Mouse (Mus musculus) frontal cortex, postnatal 36 days (tissue): Measurements from ENCODE around the gene Gm16181.

Experiments used
- DNase-seq, 2 experiments: peaks; one replicate each; pipeline ENCODE4 v3.0.0; 2022; ENCODE audit warnings: low spot score in 2 of 2

Gm16181 gene

DNA sequence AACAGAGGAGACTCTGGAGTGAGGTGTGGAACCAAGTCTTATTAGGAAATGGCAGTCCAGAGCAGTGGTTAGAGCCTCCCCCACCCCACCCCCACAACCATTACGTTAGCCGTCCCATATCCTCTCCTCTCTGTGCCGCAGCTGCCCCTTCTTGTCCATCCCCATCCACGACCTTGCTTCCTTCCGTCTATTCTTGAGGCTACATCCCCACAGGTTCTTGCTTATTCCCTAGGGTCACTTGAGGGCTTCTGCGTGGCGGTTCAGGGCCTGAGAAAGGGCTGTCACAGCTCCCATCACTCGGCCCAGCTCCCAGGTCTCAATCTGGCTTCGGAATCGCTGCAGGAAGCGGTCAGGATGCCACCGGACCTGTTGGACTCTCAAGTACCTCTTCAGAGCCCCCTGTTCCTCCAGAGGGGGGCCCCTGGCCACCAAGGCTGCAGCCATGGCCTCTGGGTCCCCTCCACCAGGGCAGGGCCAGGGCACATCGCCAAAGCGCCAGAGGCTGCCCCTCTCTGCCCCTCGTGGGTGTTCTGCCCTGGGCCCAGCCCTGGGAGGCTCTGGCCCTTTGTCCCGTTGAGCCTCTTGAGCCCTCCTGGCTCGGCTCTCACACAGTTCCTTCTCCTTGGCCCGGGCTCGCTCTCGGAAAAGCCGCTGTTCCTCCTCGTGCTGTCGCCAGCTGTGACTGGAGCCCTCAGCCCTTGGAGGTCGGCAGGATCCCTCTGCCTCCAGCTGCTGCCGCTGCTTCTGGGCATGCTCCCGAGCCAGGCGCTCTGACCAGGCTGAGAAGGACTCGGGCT lies at the start of gene Gm16181:
Gene Gm16181 (plus strand): TSS at position 679 of the 797 bp plus-strand sequence.
- DNase-seq: no peak

DNA sequence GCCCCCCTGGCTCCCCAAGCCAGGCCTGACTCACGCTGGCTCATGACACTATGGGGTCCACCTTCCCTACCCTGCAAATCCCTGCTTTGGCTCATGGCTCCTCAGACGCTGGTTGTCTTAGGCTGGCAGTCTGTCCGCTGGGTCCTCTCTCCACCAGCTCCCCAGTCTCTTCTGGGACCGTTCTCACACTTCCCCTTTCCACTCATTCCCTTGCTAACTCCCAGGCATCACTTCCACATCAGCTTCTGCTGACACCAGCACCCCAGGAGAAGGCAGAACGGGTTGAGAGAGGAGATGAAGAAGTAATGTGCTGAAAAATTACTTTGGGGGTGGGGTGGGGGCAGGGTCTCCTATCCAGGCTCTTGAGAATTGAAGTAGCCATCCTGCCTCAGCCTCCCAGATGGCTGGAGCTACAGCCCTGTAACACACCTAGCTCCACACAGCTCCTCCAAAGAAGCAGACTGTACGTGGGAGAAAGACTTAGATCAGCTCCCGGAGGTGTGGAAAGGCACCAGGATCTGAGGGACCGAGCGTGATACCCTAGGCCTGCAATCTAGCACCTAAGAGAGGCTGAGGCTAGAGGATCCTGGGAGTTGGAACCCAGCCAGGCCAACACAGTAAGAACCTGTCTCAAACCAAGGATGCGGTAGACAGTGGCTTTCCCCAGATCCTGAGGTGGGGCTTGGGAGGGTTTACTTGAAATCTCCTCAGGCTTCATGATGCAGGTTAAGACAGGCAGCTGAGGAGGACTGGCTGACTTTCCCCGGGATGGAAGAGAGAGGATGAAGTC lies 48.0 kb upstream of the Gm16181 start:
- DNase-seq: peak; percentile 57

DNA sequence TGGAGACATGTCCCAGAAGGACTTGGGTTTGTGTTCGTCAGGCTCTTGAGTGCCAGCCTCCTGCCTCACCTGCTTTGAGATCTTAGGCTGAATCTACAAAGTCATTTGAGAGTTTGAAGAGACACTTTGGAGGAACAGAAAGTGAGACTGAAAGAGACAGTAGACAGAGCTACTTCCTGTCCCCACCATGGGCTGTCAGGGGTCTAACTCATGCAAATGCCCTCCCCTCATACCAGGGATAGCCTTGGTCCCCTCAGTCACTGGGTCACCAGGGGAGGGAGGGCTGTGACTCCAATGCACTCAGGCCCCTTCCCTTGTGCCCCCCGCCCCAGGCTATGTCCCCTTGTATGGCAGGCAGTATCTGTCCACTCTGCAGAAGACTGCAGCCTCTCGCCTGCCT lies 47.3 kb upstream of the Gm16181 start:
- no peak for DNase-seq

DNA sequence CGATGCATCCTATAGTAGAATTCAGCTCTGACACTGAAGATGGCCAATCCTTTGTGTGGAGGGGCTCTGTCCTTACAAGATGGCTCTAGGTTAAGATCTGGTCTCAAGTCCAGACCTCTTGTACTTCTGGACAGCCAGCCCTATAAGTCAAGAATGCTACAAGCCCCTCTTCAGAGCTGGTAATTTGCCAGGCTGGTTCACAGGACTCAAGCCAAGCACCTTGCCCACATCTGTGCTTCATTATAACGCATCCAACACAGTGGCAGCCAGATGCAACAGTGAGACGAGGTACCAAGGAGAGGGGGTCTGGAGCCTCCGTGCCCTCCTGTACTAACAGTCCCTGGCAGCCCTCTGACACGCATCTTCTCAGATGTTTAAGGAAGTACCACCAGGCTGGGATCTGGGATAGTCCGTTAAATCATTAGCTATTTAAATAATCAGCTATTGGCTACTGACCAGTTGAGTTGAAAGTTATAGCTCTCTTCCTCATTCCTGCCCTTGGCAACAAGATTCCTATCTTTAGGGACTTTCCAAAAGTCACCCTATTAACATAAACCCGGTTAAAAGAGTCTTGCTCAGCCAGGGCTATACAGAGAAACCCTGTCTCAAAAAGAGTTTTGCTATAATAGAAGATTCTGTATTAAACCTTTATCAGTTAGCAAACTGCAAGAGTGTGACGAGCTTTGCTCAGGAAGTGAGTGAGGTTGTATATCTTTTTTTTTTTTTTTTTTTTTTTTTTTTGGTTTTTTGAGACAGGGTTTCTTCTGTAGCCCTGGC lies 46.2 kb upstream of the Gm16181 start:
- DNase-seq: no peak

DNA sequence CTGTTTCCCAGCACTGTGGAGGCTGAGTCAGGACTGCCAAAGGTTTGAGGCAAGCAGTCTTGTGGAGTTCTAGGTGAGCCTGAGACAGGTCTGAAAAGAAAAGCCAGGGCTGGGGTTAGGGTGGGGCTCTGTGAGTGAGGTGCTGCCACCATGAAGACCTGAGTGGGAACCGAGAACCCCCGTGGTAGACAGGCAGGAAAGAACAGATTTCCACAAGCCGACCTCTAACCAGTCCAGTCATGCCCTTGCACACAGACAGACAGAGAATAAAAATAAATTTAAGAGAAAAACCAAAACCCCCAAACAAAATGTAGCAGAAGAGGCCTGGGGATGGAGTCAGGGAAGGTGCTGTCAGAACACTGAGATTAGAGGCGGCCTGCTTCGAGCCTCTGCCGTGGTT lies 45.3 kb upstream of the Gm16181 start:
- DNase-seq: no peak

DNA sequence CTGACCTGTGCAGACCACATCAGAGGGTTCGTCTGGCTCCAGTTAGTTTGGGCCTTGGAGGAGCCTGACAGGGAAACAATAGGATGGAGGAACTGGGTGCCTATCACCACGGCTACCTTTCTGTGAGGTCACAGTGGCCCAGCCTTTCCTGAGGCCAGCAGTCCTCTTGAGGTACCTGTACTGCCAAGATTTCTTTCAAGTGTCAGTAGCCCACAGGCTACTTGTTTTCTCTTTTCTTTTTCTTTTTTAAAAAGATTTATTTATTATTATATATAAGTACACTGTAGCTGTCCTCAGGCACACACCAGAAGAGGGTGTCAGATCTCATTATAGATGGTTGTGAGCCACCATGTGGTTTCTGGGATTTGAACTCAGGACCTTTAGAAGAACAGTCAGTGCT lies 44.7 kb upstream of the Gm16181 start, which contains the start of gene Aif1:
Gene Aif1 (minus strand): TSS at position 101 of the 400 bp plus-strand sequence.
- DNase-seq: no peak

DNA sequence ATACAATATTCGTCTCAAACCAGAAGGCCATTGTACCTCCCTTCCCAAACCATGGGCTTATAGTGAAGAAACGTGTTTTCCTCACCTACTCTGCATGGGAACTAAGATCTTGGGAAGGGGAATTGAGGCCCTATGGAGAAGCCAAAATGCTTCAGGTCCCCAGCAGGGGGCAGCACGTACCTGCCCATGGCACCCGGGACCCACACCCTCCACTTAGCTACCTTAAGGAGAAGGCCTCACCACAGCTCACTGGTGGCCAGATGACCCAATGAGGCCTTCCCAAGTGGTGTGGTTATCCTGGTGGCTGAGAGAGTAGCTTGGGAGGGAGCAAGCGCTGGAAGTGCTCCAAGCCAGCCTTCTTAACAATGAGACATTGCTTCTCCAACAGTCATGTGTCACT lies 42.1 kb upstream of the Gm16181 start:
- peak in 1 of 2 experiments; percentile 51 for DNase-seq

DNA sequence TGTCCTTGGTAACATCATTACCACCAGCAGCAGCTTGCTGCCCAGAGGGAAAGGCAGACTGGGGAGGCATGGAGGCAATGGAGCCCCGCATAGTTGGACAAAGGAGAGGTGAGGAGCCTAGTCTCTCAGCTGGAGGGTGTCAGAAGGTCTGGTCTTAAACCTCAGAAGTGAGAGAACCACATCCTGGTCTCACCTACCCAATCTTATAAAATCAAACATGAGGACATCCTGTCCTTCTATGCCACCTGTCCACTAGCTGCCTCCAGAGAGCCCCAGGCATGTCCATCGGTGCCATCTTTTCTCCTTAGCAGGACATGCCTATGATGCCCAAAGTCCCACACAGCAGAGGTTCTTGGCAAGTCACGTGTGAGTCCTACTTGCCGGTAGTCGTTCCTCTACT lies 40.5 kb upstream of the Gm16181 start:
- DNase-seq: no peak

DNA sequence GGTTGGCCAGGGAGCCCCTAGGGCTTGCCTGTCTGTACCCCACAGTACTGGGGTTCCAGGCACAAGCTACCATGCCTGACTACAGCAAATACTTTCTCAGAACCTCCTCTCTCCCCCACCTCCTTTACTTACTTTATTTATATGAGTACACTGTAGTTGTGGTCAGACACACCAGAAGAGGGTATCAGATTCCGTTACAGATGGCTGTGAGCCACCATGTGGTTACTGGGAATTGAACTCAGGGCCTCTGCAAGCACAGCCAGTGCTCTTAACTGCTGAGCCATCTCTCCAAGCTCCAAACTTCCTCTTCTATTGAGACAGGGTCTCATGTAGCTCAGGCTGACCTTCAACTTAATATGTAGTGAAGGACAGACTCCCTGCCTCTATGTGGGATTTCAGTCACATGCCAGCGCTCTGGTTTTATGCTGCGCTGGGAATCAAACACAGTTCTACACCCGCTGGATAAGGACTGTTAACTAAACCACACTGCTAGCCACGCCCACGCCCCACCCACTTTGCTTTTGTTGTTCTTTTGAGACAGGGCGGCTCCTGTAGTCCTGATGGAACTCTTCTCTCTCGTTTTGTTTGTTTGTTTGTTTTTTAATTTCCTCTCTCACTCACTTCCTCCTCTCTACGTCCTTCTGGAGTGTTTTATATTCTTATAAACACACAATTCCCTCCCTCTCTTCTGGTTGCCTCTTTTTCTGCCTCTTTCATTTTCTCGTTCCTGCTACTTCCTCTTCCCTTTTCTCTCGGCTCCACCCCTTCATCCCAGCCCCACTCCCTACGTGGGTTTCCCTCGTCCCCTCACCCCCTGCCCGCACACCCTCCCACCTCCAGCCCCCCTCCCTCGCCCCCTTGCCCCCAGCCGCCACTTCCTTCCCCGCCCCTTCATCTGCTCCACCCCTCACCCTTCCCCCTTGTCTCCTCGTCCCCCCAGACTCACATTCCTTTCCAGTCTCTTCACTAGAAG lies 34.7 kb upstream of the Gm16181 start:
- no peak for DNase-seq

DNA sequence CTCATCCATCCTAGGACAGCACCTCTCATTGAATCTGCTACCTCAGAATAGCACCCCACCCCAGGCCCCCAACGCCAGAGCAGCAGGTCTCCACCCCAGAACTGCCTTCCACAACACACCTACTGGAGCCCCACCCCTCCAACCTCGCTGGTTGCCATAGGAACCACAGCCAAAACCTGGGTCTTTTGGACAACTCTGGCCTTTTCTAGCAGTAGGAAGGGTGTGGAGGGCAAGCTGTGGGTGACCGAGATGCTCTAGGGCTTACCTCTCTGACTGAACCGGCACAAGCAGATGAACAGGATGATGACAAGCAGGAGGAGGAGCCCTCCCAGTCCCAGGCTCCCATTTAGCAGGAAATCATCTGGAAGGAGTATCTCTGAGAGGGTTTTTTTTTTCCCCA lies 34.0 kb upstream of the Gm16181 start:
- DNase-seq: no peak

DNA sequence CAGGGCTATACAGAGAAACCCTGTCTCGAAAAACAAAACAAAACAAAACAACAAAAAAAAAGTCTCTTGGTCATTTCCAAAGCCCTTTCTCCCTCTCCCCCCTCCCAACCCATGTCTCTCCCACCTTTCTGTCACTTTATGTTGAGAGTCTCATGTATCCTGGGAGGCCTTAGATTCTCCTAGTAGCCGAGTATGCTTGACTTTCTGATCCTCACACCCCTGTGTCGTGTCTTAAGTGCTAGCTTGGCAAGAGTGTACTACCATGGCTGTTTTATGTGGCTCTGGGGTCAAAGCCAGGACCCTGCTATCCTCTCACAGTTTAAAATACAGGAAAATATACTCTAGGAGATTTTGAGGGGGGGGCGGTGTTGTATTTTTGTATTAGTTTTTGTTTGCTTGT lies 33.3 kb upstream of the Gm16181 start:
- DNase-seq: no peak

DNA sequence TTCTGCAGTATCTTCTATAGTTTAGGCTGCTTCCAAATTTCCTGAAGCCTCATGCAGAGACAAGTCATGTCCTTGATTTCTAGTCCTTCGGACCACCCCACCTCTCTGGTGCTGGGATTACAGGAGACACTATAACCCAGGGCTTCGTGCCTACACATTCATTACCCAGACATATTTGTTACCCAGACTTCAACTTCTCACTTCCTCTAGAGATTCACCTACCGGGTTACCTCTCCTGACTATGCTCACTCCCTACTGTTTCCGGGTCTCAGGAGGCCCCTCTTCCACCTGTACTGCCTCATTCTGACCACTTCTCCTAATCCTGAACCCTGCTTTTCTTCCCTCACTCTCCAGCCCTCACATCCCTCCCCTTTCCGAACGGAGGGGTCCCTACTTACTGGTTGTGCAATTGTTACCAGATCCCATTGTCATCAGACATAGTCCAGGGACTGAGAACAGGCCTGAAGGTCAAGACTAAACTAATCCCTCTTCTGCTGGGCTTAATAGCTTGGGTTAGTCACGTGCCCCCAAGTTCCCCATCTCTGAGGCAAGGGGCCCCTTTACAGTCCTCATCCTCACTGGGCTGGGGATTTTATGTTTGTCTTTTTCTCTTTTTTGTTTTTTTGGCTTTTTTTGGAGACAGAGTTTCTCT lies 32.5 kb upstream of the Gm16181 start, which contains the start of gene Lst1:
Gene Lst1 (minus strand): TSS at position 481 of the 652 bp plus-strand sequence.
- no peak for DNase-seq

DNA sequence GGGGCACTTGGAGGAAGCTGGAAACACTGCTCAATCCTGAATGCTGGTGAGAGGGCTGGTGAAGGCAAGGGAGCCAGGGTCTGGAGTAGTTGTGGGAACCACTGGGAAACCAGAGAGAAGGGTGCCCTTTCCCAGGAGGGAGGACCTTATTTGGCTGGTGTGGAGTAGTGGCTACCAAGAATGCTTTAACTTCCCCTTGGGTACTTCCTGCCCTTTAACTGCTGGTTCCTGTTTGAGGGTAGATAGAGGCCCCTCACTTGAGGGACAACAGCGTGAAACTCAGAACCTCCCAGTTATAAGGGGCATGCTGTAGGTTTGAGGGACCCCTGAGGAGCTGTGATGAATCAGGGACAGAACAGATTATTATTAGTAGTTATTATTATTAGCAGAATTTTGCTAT lies 31.4 kb upstream of the Gm16181 start:
- no peak for DNase-seq

DNA sequence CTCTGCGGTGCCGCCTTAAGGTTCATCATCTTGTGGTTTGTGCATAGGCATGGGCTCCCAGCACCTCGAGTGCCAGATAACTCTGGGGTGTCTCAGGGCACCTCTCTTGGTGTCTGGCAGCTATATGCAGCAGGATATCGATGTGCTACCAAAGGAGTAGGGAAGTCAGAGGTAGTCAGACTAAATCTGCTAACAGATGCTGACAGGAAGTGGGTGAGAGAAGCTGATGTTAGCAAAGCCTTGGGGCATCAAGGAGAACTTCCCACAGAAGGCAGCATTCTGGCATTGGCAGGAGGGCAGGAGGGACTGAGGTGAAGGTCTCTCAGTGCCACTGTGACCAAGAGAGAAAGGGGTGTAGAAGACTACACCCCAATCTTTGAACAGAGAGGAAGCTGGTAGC lies 30.5 kb upstream of the Gm16181 start:
- DNase-seq: no peak

DNA sequence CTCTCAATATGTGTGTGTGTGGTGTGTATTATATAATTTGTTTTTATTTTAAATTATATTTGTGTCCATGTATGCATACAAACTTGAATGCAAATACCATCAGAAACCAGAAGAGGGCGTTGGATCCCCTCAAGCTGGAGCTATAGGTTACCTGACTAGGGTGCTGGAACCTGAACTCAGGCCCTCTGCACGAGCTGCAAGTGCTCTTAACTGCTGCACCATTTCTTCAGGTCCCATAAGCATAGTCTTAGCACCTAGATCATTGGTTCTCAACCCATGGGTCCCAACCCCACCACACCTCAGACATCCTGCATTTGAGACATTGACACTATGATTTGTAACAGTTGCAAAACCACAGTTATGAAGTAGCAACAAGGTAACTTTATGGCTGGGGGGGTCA lies 28.9 kb upstream of the Gm16181 start:
- DNase-seq: no peak

DNA sequence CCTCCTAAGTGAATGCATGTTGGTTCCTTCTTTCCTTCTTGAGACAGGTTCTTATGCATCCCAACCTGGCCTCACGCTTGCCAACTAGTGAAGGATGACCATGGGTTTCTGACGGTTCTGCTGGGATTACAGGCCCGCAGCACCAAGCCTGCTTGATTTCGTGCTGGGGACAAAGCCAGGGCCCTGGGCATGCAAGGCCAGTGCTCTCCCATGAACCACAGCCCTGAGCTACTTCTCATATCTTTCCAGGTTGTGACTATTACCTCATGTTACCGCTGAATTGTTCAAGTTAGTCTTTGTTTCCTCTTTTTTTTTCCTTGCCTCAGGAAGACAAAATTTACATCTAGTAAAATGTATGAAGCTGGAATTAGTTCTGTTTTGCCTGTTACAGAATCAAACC lies 27.7 kb upstream of the Gm16181 start:
- DNase-seq: no peak

DNA sequence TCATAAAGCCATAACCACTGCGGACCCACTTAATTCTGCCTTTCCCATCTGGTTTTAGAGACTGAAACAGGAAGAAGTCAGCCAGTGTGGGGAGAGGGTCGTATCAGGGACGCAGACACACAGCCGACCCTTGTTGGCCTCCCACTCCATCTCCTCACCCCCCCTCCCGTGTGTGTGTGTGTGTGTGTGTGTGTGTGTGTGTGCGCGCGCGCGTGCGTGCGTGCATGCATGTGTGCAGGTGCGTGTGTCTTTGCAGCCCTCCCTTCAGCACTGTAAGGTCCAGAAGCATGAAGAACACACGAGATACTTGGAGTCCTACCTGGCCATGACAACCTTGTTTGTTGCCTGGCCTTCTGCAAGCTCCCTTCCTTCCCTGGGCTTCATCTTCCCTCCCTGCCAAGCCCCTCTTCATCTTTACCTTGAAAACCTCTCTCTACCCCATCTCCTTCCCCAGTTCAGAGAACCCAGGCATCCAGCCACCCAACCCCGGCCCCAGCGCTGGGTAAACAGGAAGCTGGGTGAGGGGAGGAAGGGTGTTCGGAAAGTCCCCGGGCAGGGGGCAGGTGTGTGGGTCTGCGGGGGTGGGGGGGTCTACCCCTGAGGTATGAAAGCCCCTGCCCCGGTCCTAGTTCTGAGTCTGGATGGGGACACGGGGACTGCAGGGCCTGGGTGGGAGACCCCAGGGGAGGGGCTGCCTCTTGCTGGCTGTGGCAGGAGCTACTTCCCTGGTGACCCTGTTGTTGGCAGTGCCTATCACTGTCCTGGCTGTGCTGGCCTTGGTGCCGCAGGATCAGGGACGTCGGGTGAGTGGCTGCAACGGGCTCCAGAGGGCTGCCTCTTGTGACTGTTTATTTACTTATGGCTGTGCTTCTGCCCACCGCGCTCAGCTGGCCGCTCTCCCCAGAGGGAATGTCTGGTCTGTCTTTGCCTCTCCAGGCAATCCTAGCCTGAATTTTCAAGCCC lies 26.5 kb upstream of the Gm16181 start, which contains the start of gene Ltb:
Gene Ltb (plus strand): TSS at position 559 of the 963 bp plus-strand sequence.
- no peak for DNase-seq

DNA sequence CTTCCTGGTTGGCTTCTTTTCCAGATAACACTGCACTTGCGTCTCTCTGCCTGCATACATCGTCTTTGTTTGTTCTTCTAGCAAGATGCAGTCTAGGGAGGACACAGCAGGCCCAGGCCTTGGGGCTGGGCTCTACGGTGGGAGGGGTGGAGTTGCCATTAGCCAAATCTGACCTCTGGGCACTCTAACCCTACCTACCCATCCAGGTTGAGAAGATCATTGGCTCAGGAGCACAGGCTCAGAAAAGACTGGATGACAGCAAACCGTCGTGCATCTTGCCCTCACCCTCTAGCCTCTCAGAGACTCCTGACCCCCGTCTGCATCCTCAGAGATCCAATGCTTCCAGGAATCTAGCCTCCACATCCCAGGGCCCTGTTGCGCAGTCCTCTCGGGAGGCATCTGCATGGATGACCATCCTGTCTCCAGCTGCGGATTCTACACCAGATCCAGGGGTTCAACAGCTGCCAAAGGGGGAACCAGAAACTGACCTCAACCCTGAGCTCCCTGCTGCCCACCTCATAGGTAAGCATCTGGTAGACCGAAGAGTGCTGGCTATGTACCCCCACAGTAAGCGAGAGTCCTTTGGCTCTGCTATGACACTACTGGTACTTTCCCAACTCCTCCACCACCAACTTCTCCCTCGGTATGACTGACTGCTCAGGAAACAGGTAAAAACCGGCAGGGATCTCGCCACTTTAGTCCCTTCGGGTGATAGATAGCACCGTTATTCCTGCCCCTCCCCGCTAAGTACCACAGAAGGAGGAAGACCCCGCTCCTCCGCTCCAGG lies 25.6 kb upstream of the Gm16181 start:
- no peak for DNase-seq
